Mouse (Mus musculus): ENCODE data around the gene Alox12e.

DNA sequence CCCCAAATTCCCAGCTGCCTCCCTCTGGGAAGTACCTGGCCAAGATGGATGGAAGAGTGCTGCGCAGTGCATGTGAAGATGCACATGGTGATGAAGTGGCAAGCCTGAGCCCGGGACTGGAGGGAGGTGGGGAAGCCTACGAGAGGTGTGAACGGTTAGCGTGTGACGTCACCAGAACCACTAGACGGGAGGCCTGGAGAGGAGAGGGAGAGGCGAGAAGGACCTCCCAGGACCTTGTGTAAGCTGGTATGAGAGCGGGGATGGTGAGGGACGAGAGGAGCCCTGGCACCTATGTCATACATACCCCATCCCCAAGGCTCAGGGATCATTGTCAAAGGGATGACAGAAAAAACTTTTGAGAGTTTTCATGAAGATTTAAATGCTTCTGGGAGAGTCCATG lies 22.6 kb upstream of the Alox12e start:
- no peak for TF ChIP-seq CTCF (IDR thresholded peaks at IDR 0.05)
- TF ChIP-seq EP300 (IDR thresholded peaks at IDR 0.05; ENCODE audit: insufficient read depth, low read depth, low read length) = no peak
- TF ChIP-seq POLR2A (IDR thresholded peaks at IDR 0.05; ENCODE audit: insufficient read depth, low read depth, low read length) = no peak

Measured in heart, adult 2 months (tissue).